Mouse (Mus musculus) limb, embryonic 12.5 days (tissue): ENCODE measurements around the gene Bicd2. TPM values are rescaled to one million over a fixed set of nuclear protein-coding genes. Genes with fewer than 3 reads are reported as not detected.
A peak's percentile ranks its signal among the peaks of the same experiment; 100 is the strongest.

ENCODE experiments used
- ATAC-seq: fragments of 200-750 bp; cut with Nextera tagmentation; 2 replicates; pipeline ENCODE4 v1.8.0; 2017; ENCODE audit warnings: low read depth, moderate TSS enrichment; ENCODE audit not compliant: insufficient number of reproducible peaks, insufficient read depth, low FRiP score, low TSS enrichment
- H3K27ac ChIP-seq: fragments of 300-500 bp; sonication (generic); 2 replicates; pipeline ENCODE4 v1.5.1; 2016; ENCODE audit warnings: mild to moderate bottlenecking, moderate library complexity
- H3K27me3 ChIP-seq: fragments of 300-500 bp; sonication (generic); 2 replicates; pipeline ENCODE4 v1.6.1; 2016; ENCODE audit warnings: mild to moderate bottlenecking, moderate library complexity
- H3K36me3 ChIP-seq: fragments of 300-500 bp; sonication (generic); 2 replicates; pipeline ENCODE4 v1.6.1; 2016; ENCODE audit warnings: mild to moderate bottlenecking, moderate library complexity
- H3K4me1 ChIP-seq: fragments of 300-500 bp; sonication (generic); replicated peaks from 2 replicates; pipeline ENCODE4 v1.6.1; 2016
- H3K4me2 ChIP-seq: fragments of 300-500 bp; sonication (generic); 2 replicates; pipeline ENCODE4 v1.6.1; 2016; ENCODE audit warnings: mild to moderate bottlenecking, moderate library complexity
- H3K4me3 ChIP-seq: fragments of 300-500 bp; sonication (generic); replicated peaks from 2 replicates; pipeline ENCODE4 v1.5.1; 2016; ENCODE audit warnings: mild to moderate bottlenecking
- H3K9ac ChIP-seq: fragments of 300-500 bp; sonication (generic); replicated peaks from 2 replicates; pipeline ENCODE4 v1.6.1; 2016; ENCODE audit warnings: mild to moderate bottlenecking, moderate library complexity
- H3K9me3 ChIP-seq: fragments of 300-500 bp; sonication (generic); 2 replicates; pipeline ENCODE4 v1.6.1; 2016; ENCODE audit warnings: mild to moderate bottlenecking, moderate library complexity
- WGBS: fragments of 180-500 bp; shearing (Covaris S2); methylation state at CpG from one replicate; pipeline ENCODE4 v1.1.7; 2016; 5-methylcytosine and 5-hydroxymethylcytosine counted together
- polyA plus RNA-seq: library from polyadenylated mRNA; unstranded; fragments of >200 nt; fragmentation: Nextera tagmentation; extraction: Ambion mirVana; gene quantifications from 2 replicates; pipeline ENCODE4 v1.2.1, GENCODE M21; 2016

Bicd2 gene
- polyA plus RNA-seq, 1 experiment from 2014 or later = 34.7 TPM

DNA sequence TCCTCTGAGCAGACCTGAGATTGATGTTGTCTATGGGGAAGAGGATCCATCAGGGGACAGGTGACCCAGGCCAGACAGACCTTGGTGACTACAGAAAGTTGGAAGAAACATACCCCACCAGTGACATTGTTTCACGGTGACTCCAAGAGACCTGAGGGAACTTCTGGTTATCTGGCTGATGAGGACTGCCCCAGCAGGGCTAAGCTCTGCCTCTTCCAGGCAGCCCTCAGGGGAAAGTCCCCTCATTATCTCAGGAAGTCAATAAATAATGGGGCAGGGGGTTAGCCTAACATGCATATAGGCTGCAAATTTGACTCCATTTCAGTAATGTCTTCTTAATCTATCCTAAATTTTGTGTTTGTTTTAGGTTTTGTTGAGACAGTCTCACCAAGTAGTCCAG lies 31.9 kb upstream of the Bicd2 start:
- no peak for ATAC-seq
- Histone ChIP-seq H3K36me3 (no peaks in the 10 kb centered on the region), H3K4me3 (no peak overlapping the region), H3K4me2 (no peak overlapping the region), H3K27ac (no peak overlapping the region), H3K4me1 (peaks cover 4% of the 10 kb centered on the region; the same call in 1 of the 2 replicates), H3K9me3 (no peaks in the 10 kb centered on the region), H3K27me3 (no peaks in the 10 kb centered on the region), H3K9ac (no peak overlapping the region)
- WGBS = 96% methylated on average over 1 of the region's 1 CpGs

DNA sequence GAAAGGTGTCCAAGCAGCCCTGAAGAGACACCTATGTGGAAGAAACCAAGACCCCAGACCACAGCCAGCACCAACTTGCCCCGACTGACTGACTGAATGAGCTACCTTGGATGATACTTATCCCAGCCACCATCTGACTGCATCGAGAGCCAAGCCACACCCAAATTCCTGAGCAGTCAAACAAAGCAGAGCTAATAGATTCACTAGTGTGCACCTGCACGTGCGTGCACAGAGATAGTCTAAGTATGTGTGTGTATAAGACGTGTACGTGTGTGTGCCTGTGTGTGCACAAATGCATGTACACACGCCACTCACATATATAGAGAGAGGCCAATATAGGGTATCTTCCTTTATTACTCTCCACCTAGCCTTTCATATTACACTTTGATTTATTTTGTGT lies 29.7 kb upstream of the Bicd2 start:
- no peak for ATAC-seq
- H3K36me3 ChIP-seq = no peaks in the 10 kb centered on the region
- no peaks in the 10 kb centered on the region for H3K9me3 ChIP-seq
- H3K4me1 ChIP-seq = peaks cover 4% of the 10 kb centered on the region; the same call in 1 of the 2 replicates
- H3K4me2 ChIP-seq = no peak overlapping the region
- no peaks in the 10 kb centered on the region for H3K27me3 ChIP-seq
- H3K27ac ChIP-seq = no peak overlapping the region
- no peak overlapping the region for H3K4me3 ChIP-seq
- 90% methylated on average over 7 of the region's 7 CpGs for WGBS
- no peak overlapping the region for H3K9ac ChIP-seq

DNA sequence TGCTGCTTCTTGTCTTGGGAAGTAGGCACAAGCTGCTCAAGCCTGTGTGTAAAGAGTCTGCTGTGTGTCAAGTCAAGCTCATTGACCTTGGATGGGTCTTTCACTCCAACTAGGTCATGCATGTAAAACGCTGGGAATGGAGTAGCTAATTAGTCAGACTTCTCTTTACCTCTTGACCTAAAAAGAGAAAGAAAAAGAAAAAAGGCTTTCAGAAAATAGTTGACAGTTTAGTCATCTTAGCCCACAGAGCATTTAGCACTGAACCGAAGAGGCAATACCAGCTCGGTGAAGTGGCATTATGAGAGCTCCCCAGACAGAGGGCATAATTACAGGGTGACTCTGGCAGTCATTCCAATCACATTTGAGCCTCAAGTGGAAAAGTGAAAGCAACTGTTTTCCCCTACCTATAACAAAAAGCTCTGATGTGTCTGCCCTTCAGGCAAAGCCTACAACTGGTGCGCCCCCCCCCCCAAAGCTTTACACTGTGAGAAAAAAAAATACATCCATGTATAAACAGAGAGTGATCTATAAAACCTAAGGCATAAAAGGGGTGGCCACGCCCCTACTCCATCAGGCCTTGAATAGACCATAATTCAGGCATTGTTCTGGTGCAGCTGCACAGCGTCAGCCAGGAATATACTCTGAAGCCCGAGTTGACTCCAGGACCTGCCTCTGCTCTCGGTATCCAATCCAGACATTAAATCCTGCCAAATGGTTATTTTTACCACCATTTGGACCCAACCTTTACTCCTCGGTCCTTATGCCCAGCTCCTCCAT lies 24.8 kb upstream of the Bicd2 start:
- no peak overlapping the region for H3K9ac ChIP-seq
- no peak overlapping the region for H3K4me3 ChIP-seq
- H3K9me3 ChIP-seq = no peaks in the 10 kb centered on the region
- 63% methylated on average over 9 of the region's 9 CpGs for WGBS
- H3K4me1 ChIP-seq = peaks cover 26% of the 10 kb centered on the region
- H3K27ac ChIP-seq = no peak overlapping the region
- no peak for ATAC-seq
- H3K36me3 ChIP-seq = no peaks in the 10 kb centered on the region
- H3K27me3 ChIP-seq = no peaks in the 10 kb centered on the region
- H3K4me2 ChIP-seq = no peak overlapping the region

DNA sequence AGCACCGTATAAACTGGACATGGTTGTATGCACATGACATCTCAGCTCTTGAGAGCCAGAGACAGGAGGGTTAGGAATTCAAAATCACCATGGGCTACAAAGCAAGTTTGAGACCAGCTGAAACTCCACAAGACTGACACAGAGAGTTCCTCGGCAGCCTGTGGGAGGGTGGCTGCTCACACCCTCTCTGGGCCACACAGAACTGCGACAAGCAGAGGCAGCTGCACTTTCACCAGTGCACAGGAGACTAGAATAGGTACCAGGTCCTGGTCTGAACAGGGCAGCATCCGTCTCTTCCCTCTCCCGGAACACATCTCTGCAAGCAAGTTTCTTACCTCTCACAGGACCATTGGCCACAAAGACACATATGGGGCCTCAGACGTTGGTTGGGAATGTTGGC lies 23.9 kb upstream of the Bicd2 start:
- Histone ChIP-seq H3K27me3 (no peaks in the 10 kb centered on the region), H3K9me3 (no peaks in the 10 kb centered on the region), H3K4me2 (no peak overlapping the region), H3K36me3 (no peaks in the 10 kb centered on the region), H3K27ac (no peak overlapping the region), H3K4me3 (no peak overlapping the region), H3K4me1 (peaks cover 31% of the 10 kb centered on the region), H3K9ac (no peak overlapping the region)
- WGBS = 79% methylated on average over 6 of the region's 6 CpGs
- no peak for ATAC-seq

DNA sequence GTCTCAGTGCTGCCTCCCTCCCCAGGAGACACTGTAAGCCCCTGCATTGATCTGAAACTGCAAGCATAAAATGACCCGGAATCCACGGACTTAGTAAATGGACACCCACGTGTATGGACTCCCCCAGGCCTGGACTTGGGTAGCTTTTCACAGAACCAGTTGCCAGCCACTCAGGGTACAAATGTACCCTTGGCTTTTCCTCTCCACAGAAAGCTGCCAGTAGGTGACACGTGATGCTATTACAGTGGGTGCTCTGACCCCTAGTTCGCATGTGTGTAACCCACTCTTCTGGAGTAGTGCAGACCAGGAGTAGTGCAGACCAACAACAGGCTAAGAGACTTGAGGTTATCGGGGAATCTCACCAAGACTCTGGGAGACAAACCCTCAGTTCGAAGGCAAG lies 23.5 kb upstream of the Bicd2 start:
- Histone ChIP-seq H3K4me2 (no peak overlapping the region), H3K36me3 (no peaks in the 10 kb centered on the region), H3K27me3 (no peaks in the 10 kb centered on the region), H3K27ac (no peak overlapping the region), H3K9ac (no peak overlapping the region), H3K4me3 (no peak overlapping the region), H3K4me1 (peaks cover 31% of the 10 kb centered on the region), H3K9me3 (no peaks in the 10 kb centered on the region)
- ATAC-seq = no peak
- WGBS = 83% methylated on average over 7 of the region's 7 CpGs

DNA sequence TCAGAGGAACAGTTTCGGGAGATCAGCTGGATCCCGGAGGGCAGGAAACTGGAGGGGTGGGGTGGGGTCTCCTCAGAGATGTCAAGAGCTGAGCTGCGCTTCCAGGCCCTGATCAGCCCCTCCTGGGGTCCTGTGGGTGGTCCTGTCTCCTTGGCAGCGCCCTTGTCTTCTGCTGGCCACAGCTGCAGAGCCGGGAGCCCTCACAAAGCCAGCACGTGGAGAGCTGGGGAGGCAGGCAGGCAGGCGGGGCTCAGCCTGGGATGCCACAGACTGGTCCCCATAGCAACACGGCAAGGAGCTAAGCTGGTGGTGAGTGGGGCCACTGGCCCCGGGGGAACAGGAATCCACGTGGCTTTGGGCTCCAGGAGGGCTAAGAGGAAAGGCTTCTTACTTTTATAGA lies 21.3 kb upstream of the Bicd2 start, which contains the start of gene Fgd3:
TSS of gene Fgd3 (minus strand) at position 272 of the 400 bp plus-strand sequence.
- Histone ChIP-seq H3K9me3 (no peaks in the 10 kb centered on the region), H3K4me1 (peaks cover 31% of the 10 kb centered on the region), H3K36me3 (no peaks in the 10 kb centered on the region), H3K27ac (no peak within 1 kb of the TSS), H3K9ac (peak within 1 kb of the TSS; percentile 45; the same call in 1 of the 2 replicates), H3K27me3 (no peaks in the 10 kb centered on the region), H3K4me2 (peak within 1 kb of the TSS; percentile 73), H3K4me3 (peak within 1 kb of the TSS; percentile 35)
- ATAC-seq = peak; percentile 66; the same call in 1 of the 2 replicates
- WGBS = 7% methylated on average over 10 of the region's 10 CpGs

DNA sequence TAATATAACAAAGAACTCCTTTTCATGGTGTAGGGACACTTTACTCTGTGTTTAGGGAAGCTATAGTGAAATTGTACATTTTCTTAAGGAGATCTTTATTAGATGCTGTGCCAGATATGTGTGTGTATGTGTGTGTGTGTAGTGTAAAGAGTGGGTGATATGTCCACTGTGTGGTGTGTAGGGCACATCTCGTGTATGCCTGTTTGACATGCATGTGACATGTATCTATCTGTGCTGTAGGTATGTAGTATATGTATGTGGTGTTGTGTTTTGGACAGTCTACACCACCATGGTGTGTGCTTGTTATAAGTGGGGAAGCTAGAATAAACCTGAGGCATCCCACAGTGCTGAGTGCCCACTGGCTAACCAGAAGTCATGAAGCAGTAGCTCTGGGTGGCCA lies 20.9 kb upstream of the Bicd2 start:
- no peak for ATAC-seq
- H3K4me1 ChIP-seq = peaks cover 31% of the 10 kb centered on the region
- peak overlapping the region; percentile 35; the same call in 1 of the 2 replicates for H3K4me3 ChIP-seq
- no peaks in the 10 kb centered on the region for H3K27me3 ChIP-seq
- no peak overlapping the region for H3K9ac ChIP-seq
- H3K4me2 ChIP-seq = peak overlapping the region; percentile 73
- WGBS = 100% methylated on average over 1 of the region's 1 CpGs
- no peaks in the 10 kb centered on the region for H3K36me3 ChIP-seq
- no peak overlapping the region for H3K27ac ChIP-seq
- H3K9me3 ChIP-seq = no peaks in the 10 kb centered on the region

DNA sequence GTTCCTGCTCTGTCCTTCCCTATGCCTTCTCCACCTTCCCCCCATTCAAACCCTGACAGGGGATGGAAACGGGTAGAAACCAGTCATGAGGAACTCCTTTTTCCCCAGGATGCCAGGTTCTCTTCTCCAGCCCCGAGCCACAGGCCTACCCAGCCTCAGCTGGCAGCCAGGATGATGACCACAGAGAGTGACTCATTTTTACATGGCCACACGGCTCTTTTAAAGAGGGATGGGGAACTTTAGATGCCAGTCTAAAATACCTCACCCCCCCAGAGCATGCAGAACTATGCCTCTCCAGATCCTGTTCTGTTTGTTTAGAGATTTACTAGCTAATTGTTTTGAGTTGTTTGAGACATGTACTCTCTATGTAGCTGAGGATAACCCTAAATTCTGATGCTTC lies 19.9 kb upstream of the Bicd2 start:
- H3K4me1 ChIP-seq = peaks cover 31% of the 10 kb centered on the region
- no peak overlapping the region for H3K9ac ChIP-seq
- WGBS = 70% methylated on average over 3 of the region's 3 CpGs
- no peak for ATAC-seq
- no peaks in the 10 kb centered on the region for H3K9me3 ChIP-seq
- no peak overlapping the region for H3K4me3 ChIP-seq
- H3K27ac ChIP-seq = no peak overlapping the region
- no peak overlapping the region for H3K4me2 ChIP-seq
- no peaks in the 10 kb centered on the region for H3K36me3 ChIP-seq
- H3K27me3 ChIP-seq = no peaks in the 10 kb centered on the region

DNA sequence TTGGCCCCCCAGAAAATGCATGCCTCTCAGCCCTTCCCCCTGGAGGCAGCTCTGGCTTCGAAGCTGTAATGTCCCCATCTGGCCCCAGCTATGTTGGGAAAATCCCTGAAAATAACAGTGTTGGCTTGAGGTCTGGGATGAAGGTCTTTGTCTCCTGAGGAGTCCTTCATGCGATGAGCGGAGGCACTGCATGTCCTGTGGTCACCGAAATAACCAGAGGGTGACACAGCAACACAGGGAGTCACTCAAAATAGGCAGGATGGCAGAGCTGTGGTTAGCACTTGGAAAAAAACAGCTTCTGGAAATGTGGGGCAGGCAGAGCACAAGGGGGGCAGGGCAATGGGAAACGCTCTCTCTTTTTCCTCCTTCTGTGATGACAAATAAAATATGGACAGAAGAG lies 19.2 kb upstream of the Bicd2 start:
- Histone ChIP-seq H3K9ac (no peak overlapping the region), H3K27ac (no peak overlapping the region), H3K4me2 (no peak overlapping the region), H3K27me3 (no peaks in the 10 kb centered on the region), H3K4me3 (no peak overlapping the region), H3K36me3 (no peaks in the 10 kb centered on the region), H3K9me3 (no peaks in the 10 kb centered on the region), H3K4me1 (peaks cover 26% of the 10 kb centered on the region)
- 83% methylated on average over 5 of the region's 5 CpGs for WGBS
- ATAC-seq = no peak

DNA sequence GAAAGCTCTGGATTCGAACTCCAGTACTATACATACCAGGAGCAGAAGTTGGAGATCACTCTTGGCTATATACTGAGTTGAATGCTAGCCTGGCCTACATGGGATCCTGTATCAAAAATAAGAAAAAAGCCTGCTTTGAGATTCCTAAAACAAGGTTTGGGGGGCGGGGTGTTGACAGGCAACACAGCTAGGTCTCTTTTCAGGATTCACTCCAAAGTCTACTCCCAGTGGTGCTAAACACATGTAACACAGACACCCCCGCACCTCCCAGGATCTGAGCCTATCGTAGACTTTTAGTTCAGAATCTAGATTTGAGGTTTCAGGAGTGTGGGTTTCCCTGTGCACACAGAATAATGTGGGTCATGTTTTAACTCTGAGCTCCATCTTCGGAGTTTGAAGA lies 18.6 kb upstream of the Bicd2 start:
- Histone ChIP-seq H3K27ac (no peak overlapping the region), H3K4me3 (no peak overlapping the region), H3K27me3 (no peaks in the 10 kb centered on the region), H3K36me3 (no peaks in the 10 kb centered on the region), H3K4me1 (peaks cover 26% of the 10 kb centered on the region), H3K4me2 (no peak overlapping the region), H3K9me3 (no peaks in the 10 kb centered on the region), H3K9ac (no peak overlapping the region)
- no peak for ATAC-seq
- WGBS = 86% methylated on average over 5 of the region's 5 CpGs

DNA sequence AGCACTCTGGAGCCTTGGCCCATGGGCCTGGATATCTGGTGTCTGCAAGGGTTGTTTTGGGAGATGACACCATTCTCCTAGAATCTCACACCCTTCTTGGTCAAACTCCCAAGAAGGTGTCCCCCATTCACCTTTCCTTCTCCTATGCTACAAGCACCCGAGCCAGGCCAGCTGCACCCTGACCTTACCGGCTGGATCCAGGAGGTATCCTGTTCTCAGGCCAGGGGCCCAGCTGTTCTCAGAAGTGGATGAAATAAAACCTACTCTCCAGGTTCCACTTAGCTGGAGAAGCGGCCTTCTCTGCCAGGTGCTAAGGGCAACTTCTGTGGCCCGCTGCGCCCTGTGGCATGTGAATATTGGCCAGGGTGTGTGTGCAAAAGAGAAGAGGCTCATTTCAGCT lies 16.5 kb upstream of the Bicd2 start:
- no peak overlapping the region for H3K4me2 ChIP-seq
- H3K4me3 ChIP-seq = no peak overlapping the region
- no peaks in the 10 kb centered on the region for H3K9me3 ChIP-seq
- WGBS = 86% methylated on average over 5 of the region's 5 CpGs
- peaks cover 13% of the 10 kb centered on the region for H3K4me1 ChIP-seq
- no peak overlapping the region for H3K9ac ChIP-seq
- H3K27ac ChIP-seq = no peak overlapping the region
- ATAC-seq = no peak
- no peaks in the 10 kb centered on the region for H3K36me3 ChIP-seq
- no peaks in the 10 kb centered on the region for H3K27me3 ChIP-seq
